Mouse (Mus musculus): Measurements from ENCODE around the gene Nbea.

- TF ChIP-seq CTCF (IDR thresholded peaks at IDR 0.05; ENCODE audit: borderline replicate concordance, control insufficient read depth, extremely low read depth, insufficient read depth, low read length, poor library complexity): no peak
- no peak for TF ChIP-seq POLR2A (IDR thresholded peaks at IDR 0.05; ENCODE audit: control insufficient read depth, extremely low read depth, insufficient read depth, low read length, poor library complexity)
Measured at GRCm38 (mm10) chr3:55644035-55644618, 539.4 kb downstream of the Nbea start.
